Mouse (Mus musculus) MEL (cell line): ENCODE measurements around the gene Nosip. TPM values are rescaled to one million over a fixed set of nuclear protein-coding genes. Genes with fewer than 3 reads are reported as not detected.
A peak's percentile ranks its signal among the peaks of the same experiment; 100 is the strongest.
"Not testable (repeated sequence)": the region's sequence is repeated elsewhere in the genome, so short reads cannot be mapped to it uniquely, and the experiment has no call there.

ENCODE experiments used
- DNase-seq: peaks from one replicate; pipeline ENCODE4 v3.0.0; 2011; ENCODE audit warnings: low read depth, low spot score
- H3K27ac ChIP-seq: 2 replicates; pipeline ENCODE4 v1.5.1; 2012; ENCODE audit warnings: low read depth, mild to moderate bottlenecking, control low read depth, low read length, moderate library complexity; ENCODE audit not compliant: control insufficient read depth
- H3K27me3 ChIP-seq, 2 experiments: fragments of 150-350 bp in 1 of 2; sonication (generic) in 1 of 2; 2 replicates each; pipeline ENCODE4 v1.6.1; 2012; ENCODE audit warnings: low read length in 2 of 2, mild to moderate bottlenecking in 2 of 2, improper control_type of control experiment in 1 of 2, moderate library complexity in 1 of 2; ENCODE audit not compliant: insufficient read depth in 2 of 2, control insufficient read depth in 1 of 2
- H3K36me3 ChIP-seq, 2 experiments: 2 replicates each; pipeline ENCODE4 v1.6.1; 2012 to 2014; ENCODE audit warnings: low read length in 2 of 2, improper control_type of control experiment in 1 of 2, inconsistent platforms in 1 of 2, mild to moderate bottlenecking in 1 of 2; ENCODE audit not compliant: insufficient read depth in 2 of 2, control insufficient read depth in 1 of 2
- H3K4me1 ChIP-seq, 2 experiments: fragments of 150-350 bp in 1 of 2; sonication (generic) in 1 of 2; 2 replicates each; pipeline ENCODE4 v1.6.1; 2012; ENCODE audit warnings: low read length in 2 of 2, improper control_type of control experiment in 1 of 2, mild to moderate bottlenecking in 1 of 2; ENCODE audit not compliant: insufficient read depth in 2 of 2, control insufficient read depth in 1 of 2
- H3K4me3 ChIP-seq, 2 experiments: fragments of 150-350 bp in 1 of 2; sonication (generic) in 1 of 2; 2 replicates each; pipeline ENCODE4 v1.5.1; 2012; ENCODE audit warnings: low read depth in 2 of 2, low read length in 2 of 2, mild to moderate bottlenecking in 2 of 2, moderate library complexity in 2 of 2, control low read depth in 1 of 2, improper control_type of control experiment in 1 of 2; ENCODE audit not compliant: control insufficient read depth in 1 of 2, insufficient read depth in 1 of 2
- H3K79me2 ChIP-seq: 2 replicates; pipeline ENCODE4 v1.6.1; 2012; ENCODE audit warnings: mild to moderate bottlenecking, low read length, moderate library complexity; ENCODE audit not compliant: control insufficient read depth, poor library complexity, insufficient read depth
- H3K9ac ChIP-seq: 2 replicates; pipeline ENCODE4 v1.6.1; 2012; ENCODE audit warnings: low read depth, mild to moderate bottlenecking, control low read depth, low read length, moderate library complexity; ENCODE audit not compliant: control insufficient read depth, poor library complexity, severe bottlenecking
- H3K9me3 ChIP-seq: fragments of 150-350 bp; sonication (generic); replicated peaks from 2 replicates; pipeline ENCODE4 v1.6.1; 2012; ENCODE audit warnings: mild to moderate bottlenecking, low read length, improper control_type of control experiment, moderate library complexity; ENCODE audit not compliant: insufficient read depth
- BHLHE40 ChIP-seq: IDR thresholded peaks from 2 replicates; pipeline ENCODE4 v1.6.1; 2012; ENCODE audit warnings: low read depth, mild to moderate bottlenecking, inconsistent platforms, low read length, improper control_type of control experiment, borderline replicate concordance
- EP300 ChIP-seq, 2 experiments: IDR thresholded peaks; 2 replicates each; pipeline ENCODE4 v1.6.1; 2011; ENCODE audit warnings: improper control_type of control experiment in 2 of 2, low read length in 2 of 2, low read depth in 1 of 2, mild to moderate bottlenecking in 1 of 2
- GABPA ChIP-seq: IDR thresholded peaks from 2 replicates; pipeline ENCODE4 v1.6.1; 2012; ENCODE audit warnings: low read depth, mild to moderate bottlenecking, inconsistent platforms, low read length, improper control_type of control experiment, moderate library complexity
- HCFC1 ChIP-seq: IDR thresholded peaks from 2 replicates; pipeline ENCODE4 v1.6.1; 2012; ENCODE audit warnings: low read depth, mild to moderate bottlenecking, inconsistent platforms, low read length, improper control_type of control experiment, moderate library complexity
- MAFK ChIP-seq: IDR thresholded peaks from 2 replicates; pipeline ENCODE4 v1.6.1; 2011; ENCODE audit warnings: low read depth, mild to moderate bottlenecking, low read length, improper control_type of control experiment, borderline replicate concordance
- MAX ChIP-seq: IDR thresholded peaks from 2 replicates; pipeline ENCODE4 v1.6.1; 2011; ENCODE audit warnings: low read length, improper control_type of control experiment
- MAZ ChIP-seq: IDR thresholded peaks from 2 replicates; pipeline ENCODE4 v1.6.1; 2012; ENCODE audit warnings: low read depth, mild to moderate bottlenecking, inconsistent platforms, low read length, improper control_type of control experiment
- MEF2A ChIP-seq: IDR thresholded peaks from 2 replicates; pipeline ENCODE4 v1.6.1; 2014; ENCODE audit warnings: low read depth, mild to moderate bottlenecking, inconsistent platforms, low read length, improper control_type of control experiment; ENCODE audit not compliant: poor library complexity, insufficient replicate concordance, severe bottlenecking; ENCODE audit errors: extremely low read depth
- MYB ChIP-seq: IDR thresholded peaks from 2 replicates; pipeline ENCODE4 v1.6.1; 2011; ENCODE audit warnings: mild to moderate bottlenecking, low read depth, low read length, improper control_type of control experiment
- POLR2A ChIP-seq, 2 experiments: IDR thresholded peaks; 2 replicates each; pipeline ENCODE4 v1.6.1; 2011 to 2012; ENCODE audit warnings: low read length in 2 of 2, mild to moderate bottlenecking in 2 of 2, control low read depth in 1 of 2, improper control_type of control experiment in 1 of 2, low read depth in 1 of 2, moderate library complexity in 1 of 2; ENCODE audit not compliant: control insufficient read depth in 1 of 2, insufficient read depth in 1 of 2, poor library complexity in 1 of 2
- RAD21 ChIP-seq: IDR thresholded peaks from 2 replicates; pipeline ENCODE4 v1.6.1; 2011; ENCODE audit warnings: mild to moderate bottlenecking, low read depth, low read length, improper control_type of control experiment
- SMC3 ChIP-seq: IDR thresholded peaks from 2 replicates; pipeline ENCODE4 v1.6.1; 2011; ENCODE audit warnings: low read depth, low read length, improper control_type of control experiment
- TBP ChIP-seq: IDR thresholded peaks from 2 replicates; pipeline ENCODE4 v1.8.0; 2011; ENCODE audit warnings: low read depth, low read length, improper control_type of control experiment
- ZNF384 ChIP-seq: IDR thresholded peaks from 2 replicates; pipeline ENCODE4 v1.6.1; 2012; ENCODE audit warnings: low read depth, mild to moderate bottlenecking, inconsistent platforms, low read length, improper control_type of control experiment
- polyA plus RNA-seq, 2 experiments: library from polyadenylated mRNA; stranded (reverse) in 1 of 2; unstranded in 1 of 2; fragments of >175 nt in 1 of 2; fragments of >200 nt in 1 of 2; gene quantifications; 2 replicates each; pipeline versions ENCODE4 v1.2.1 to v1.2.4; 2012; ENCODE audit warnings: low replicate concordance in 2 of 2, low read depth in 1 of 2; ENCODE audit not compliant: insufficient read length in 2 of 2, insufficient read depth in 1 of 2, missing spikeins in 1 of 2
- total RNA-seq: library from RNA; depleted of rRNA; stranded (reverse); fragments of 300-350 nt; gene quantifications from 2 replicates; pipeline ENCODE4 v1.2.3, GENCODE M21; 2012

The Nosip gene
- total and polyA plus RNA-seq, 3 experiments, result 50.7 to 78.9 TPM; not detected in 1

- no peak overlapping the region for H3K4me3 ChIP-seq
- H3K27me3 ChIP-seq, result no peaks in the 10 kb centered on the region
- H3K27ac ChIP-seq, result no peak overlapping the region
- no peak overlapping the region for H3K9ac ChIP-seq
- H3K4me1 ChIP-seq, result peaks cover 5 to 21% of the 10 kb centered on the region in 2 experiments
- H3K9me3 ChIP-seq, result no peaks in the 10 kb centered on the region
- peaks cover 0 to 6% of the 10 kb centered on the region in 2 experiments; a peak in 2 of 4 replicates for H3K36me3 ChIP-seq
- DNase-seq, result no peak
- H3K79me2 ChIP-seq, result no peaks in the 10 kb centered on the region; the same call in 1 of the 2 replicates
- TF ChIP-seq HCFC1, result no peak
- TF ChIP-seq SMC3, result no peak
- TF ChIP-seq BHLHE40, result no peak
- no peak for TF ChIP-seq MAFK
- TF ChIP-seq POLR2A (IDR thresholded peaks at IDR 0.05; ENCODE audit: control insufficient read depth in 1 of 2, insufficient read depth in 1 of 2, low read depth in 1 of 2, low read length in 2 of 2, poor library complexity in 1 of 2), result no peak
- TF ChIP-seq MYB, result no peak
Observed at GRCm38 (mm10) chr7:45095367-45095766, 33.1 kb downstream of the Nosip start.

- H3K4me1 ChIP-seq, result peaks cover 5 to 21% of the 10 kb centered on the region in 2 experiments
- H3K9ac ChIP-seq, H3K9me3 ChIP-seq, H3K36me3 ChIP-seq, H3K27me3 ChIP-seq, DNase-seq, H3K79me2 ChIP-seq, H3K27ac ChIP-seq, H3K4me3 ChIP-seq: not testable (repeated sequence)
Observed at GRCm38 (mm10) chr7:45095965-45096364, 33.7 kb downstream of the Nosip start.

GRCm38 (mm10) chr7:45097479-45097878 lies 35.2 kb downstream of the Nosip start:
- Histone ChIP-seq H3K36me3 (peaks cover 0 to 5% of the 10 kb centered on the region in 2 experiments; a peak in 2 of 4 replicates), H3K9ac (peak overlapping the region; percentile 66), H3K27me3 (no peaks in the 10 kb centered on the region), H3K27ac (peak overlapping the region; percentile 57; the same call in 1 of the 2 replicates), H3K4me1 (peaks cover 5 to 21% of the 10 kb centered on the region in 2 experiments), H3K4me3 (peak overlapping the region; percentile 40 to 50), H3K79me2 (no peaks in the 10 kb centered on the region), H3K9me3 (no peaks in the 10 kb centered on the region)
- no peak for TF ChIP-seq HCFC1
- TF ChIP-seq MAZ, result no peak
- no peak for TF ChIP-seq MEF2A
- peak in 1 of 2 experiments; percentile 44; a peak in 1 of 4 replicates for TF ChIP-seq POLR2A (IDR thresholded peaks at IDR 0.05; ENCODE audit: control insufficient read depth in 1 of 2, insufficient read depth in 1 of 2, low read depth in 1 of 2, low read length in 2 of 2, poor library complexity in 1 of 2)
- no peak for TF ChIP-seq MAX
- TF ChIP-seq ZNF384, result peak; percentile 76
- TF ChIP-seq TBP, result peak; percentile 13; the same call in 1 of the 2 replicates
- TF ChIP-seq EP300 (IDR thresholded peaks at IDR 0.05; ENCODE audit: low read depth in 1 of 2, low read length in 2 of 2), result no peak
- TF ChIP-seq RAD21, result no peak
- TF ChIP-seq GABPA, result no peak
- peak; percentile 73 for DNase-seq
